Mouse (Mus musculus) heart, embryonic 12.5 days (tissue): Measurements from ENCODE around the gene Ctnnbl1. TPM values are rescaled to one million over a fixed set of nuclear protein-coding genes. Genes with fewer than 3 reads are reported as not detected.

Experiments
- ATAC-seq: fragments of 200-750 bp; cut with Nextera tagmentation; 2 replicates; pipeline ENCODE4 v1.8.0; 2017; ENCODE audit warnings: moderate TSS enrichment, moderate library complexity; ENCODE audit not compliant: insufficient number of reproducible peaks, low FRiP score
- H3K27ac ChIP-seq: fragments of 300-500 bp; sonication (generic); 2 replicates; pipeline ENCODE4 v1.5.1; 2016; ENCODE audit warnings: mild to moderate bottlenecking, moderate library complexity; ENCODE audit not compliant: poor library complexity, severe bottlenecking
- H3K27me3 ChIP-seq: fragments of 300-500 bp; sonication (generic); replicated peaks from 2 replicates; pipeline ENCODE4 v1.6.1; 2016; ENCODE audit warnings: mild to moderate bottlenecking, moderate library complexity
- H3K36me3 ChIP-seq: fragments of 300-500 bp; sonication (generic); 2 replicates; pipeline ENCODE4 v1.6.1; 2016; ENCODE audit warnings: mild to moderate bottlenecking, moderate library complexity
- H3K4me1 ChIP-seq: fragments of 300-500 bp; sonication (generic); replicated peaks from 2 replicates; pipeline ENCODE4 v1.6.1; 2016; ENCODE audit warnings: mild to moderate bottlenecking
- H3K4me2 ChIP-seq: fragments of 300-500 bp; sonication (generic); 2 replicates; pipeline ENCODE4 v1.6.1; 2016; ENCODE audit warnings: mild to moderate bottlenecking, moderate library complexity
- H3K4me3 ChIP-seq: fragments of 300-500 bp; sonication (generic); 2 replicates; pipeline ENCODE4 v1.5.1; 2016; ENCODE audit warnings: mild to moderate bottlenecking
- H3K9ac ChIP-seq: fragments of 300-500 bp; sonication (generic); 2 replicates; pipeline ENCODE4 v1.6.1; 2016; ENCODE audit warnings: mild to moderate bottlenecking, moderate library complexity
- H3K9me3 ChIP-seq: fragments of 300-500 bp; sonication (generic); replicated peaks from 2 replicates; pipeline ENCODE4 v1.6.1; 2016; ENCODE audit warnings: mild to moderate bottlenecking, moderate library complexity
- WGBS: fragments of 180-500 bp; shearing (Covaris S2); methylation state at CpG from one replicate; pipeline ENCODE4 v1.1.7; 2016; 5-methylcytosine and 5-hydroxymethylcytosine counted together
- polyA plus RNA-seq: library from polyadenylated mRNA; unstranded; fragments of >200 nt; fragmentation: Nextera tagmentation; extraction: Ambion mirVana; gene quantifications from 2 replicates; pipeline ENCODE4 v1.2.1, GENCODE M21; 2016

Gene Ctnnbl1
- polyA plus RNA-seq, 1 experiment from 2014 or later: 33.0 TPM

GRCm38 (mm10) chr2:157921551-157921950 lies 184.3 kb downstream of the Ctnnbl1 start:
- 0 out of 2 replicates have a peak, but pooled peaks have one; percentile 11 for ATAC-seq
- Histone ChIP-seq H3K36me3 (no peaks in the 10 kb centered on the region), H3K4me1 (no peaks in the 10 kb centered on the region; the same call in 1 of the 2 replicates), H3K27me3 (peaks cover 97% of the 10 kb centered on the region), H3K9me3 (no peaks in the 10 kb centered on the region), H3K4me3 (no peak overlapping the region), H3K9ac (no peak overlapping the region), H3K27ac (no peak overlapping the region), H3K4me2 (no peak overlapping the region)
- 61% methylated on average over 7 of the region's 7 CpGs for WGBS

- no peaks in the 10 kb centered on the region for H3K9me3 ChIP-seq
- no peak for ATAC-seq
- H3K4me1 ChIP-seq: no peaks in the 10 kb centered on the region; the same call in 1 of the 2 replicates
- WGBS: 9% methylated on average over 7 of the region's 7 CpGs
- H3K4me2 ChIP-seq: no peak overlapping the region
- no peak overlapping the region for H3K9ac ChIP-seq
- H3K4me3 ChIP-seq: no peak overlapping the region
- H3K27me3 ChIP-seq: peaks cover 96% of the 10 kb centered on the region
- H3K27ac ChIP-seq: no peak overlapping the region
- H3K36me3 ChIP-seq: no peaks in the 10 kb centered on the region
Measured at GRCm38 (mm10) chr2:157923406-157923805, 186.2 kb downstream of the Ctnnbl1 start.

- Histone ChIP-seq H3K9me3 (no peaks in the 10 kb centered on the region), H3K4me2 (no peak overlapping the region), H3K27me3 (peaks cover 94% of the 10 kb centered on the region), H3K4me1 (no peaks in the 10 kb centered on the region; the same call in 1 of the 2 replicates), H3K9ac (no peak overlapping the region), H3K27ac (no peak overlapping the region), H3K4me3 (no peak overlapping the region), H3K36me3 (no peaks in the 10 kb centered on the region)
- 58% methylated on average over 5 of the region's 5 CpGs for WGBS
- no peak for ATAC-seq
Measured at GRCm38 (mm10) chr2:157924504-157924903, 187.3 kb downstream of the Ctnnbl1 start.

GRCm38 (mm10) chr2:157926502-157926901 lies 189.3 kb downstream of the Ctnnbl1 start:
- no peak for ATAC-seq
- H3K9ac ChIP-seq: no peak overlapping the region
- no peak overlapping the region for H3K4me3 ChIP-seq
- no peak overlapping the region for H3K27ac ChIP-seq
- H3K36me3 ChIP-seq: no peaks in the 10 kb centered on the region
- H3K4me1 ChIP-seq: no peaks in the 10 kb centered on the region; the same call in 1 of the 2 replicates
- 67% methylated on average over 7 of the region's 7 CpGs for WGBS
- no peaks in the 10 kb centered on the region for H3K9me3 ChIP-seq
- H3K4me2 ChIP-seq: no peak overlapping the region
- H3K27me3 ChIP-seq: peaks cover 86% of the 10 kb centered on the region

- Histone ChIP-seq H3K9me3 (no peaks in the 10 kb centered on the region), H3K4me2 (no peak overlapping the region), H3K36me3 (no peaks in the 10 kb centered on the region), H3K27ac (no peak overlapping the region), H3K9ac (no peak overlapping the region), H3K4me1 (no peaks in the 10 kb centered on the region; the same call in 1 of the 2 replicates), H3K4me3 (no peak overlapping the region), H3K27me3 (peaks cover 82% of the 10 kb centered on the region)
- no peak for ATAC-seq
- 69% methylated on average over 3 of the region's 3 CpGs for WGBS
Measured at GRCm38 (mm10) chr2:157926927-157927326, 189.7 kb downstream of the Ctnnbl1 start.

- H3K9ac ChIP-seq: no peak overlapping the region
- H3K27me3 ChIP-seq: peaks cover 77% of the 10 kb centered on the region
- H3K4me2 ChIP-seq: no peak overlapping the region
- H3K4me1 ChIP-seq: no peaks in the 10 kb centered on the region; the same call in 1 of the 2 replicates
- no peaks in the 10 kb centered on the region for H3K9me3 ChIP-seq
- 51% methylated on average over 20 of the region's 20 CpGs for WGBS
- no peak overlapping the region for H3K27ac ChIP-seq
- no peak for ATAC-seq
- no peak overlapping the region for H3K4me3 ChIP-seq
- H3K36me3 ChIP-seq: no peaks in the 10 kb centered on the region
Measured at GRCm38 (mm10) chr2:157927397-157927796, 190.2 kb downstream of the Ctnnbl1 start.

- H3K27ac ChIP-seq: no peak overlapping the region
- H3K9me3 ChIP-seq: no peaks in the 10 kb centered on the region
- no peak overlapping the region for H3K4me3 ChIP-seq
- H3K9ac ChIP-seq: no peak overlapping the region
- H3K4me2 ChIP-seq: no peak overlapping the region
- 16% methylated on average over 2 of the region's 2 CpGs for WGBS
- H3K27me3 ChIP-seq: peaks cover 73% of the 10 kb centered on the region
- no peaks in the 10 kb centered on the region for H3K36me3 ChIP-seq
- no peaks in the 10 kb centered on the region; the same call in 1 of the 2 replicates for H3K4me1 ChIP-seq
- no peak for ATAC-seq
Measured at GRCm38 (mm10) chr2:157927815-157928214, 190.6 kb downstream of the Ctnnbl1 start.

- no peak for ATAC-seq
- no peak overlapping the region for H3K9ac ChIP-seq
- no peaks in the 10 kb centered on the region for H3K36me3 ChIP-seq
- WGBS: 68% methylated on average over 4 of the region's 4 CpGs
- no peak overlapping the region for H3K4me3 ChIP-seq
- 0 out of 2 replicates have a peak, but pooled peaks cover 3% of the 10 kb centered on the region for H3K4me1 ChIP-seq
- H3K27ac ChIP-seq: no peak overlapping the region
- peaks cover 50% of the 10 kb centered on the region for H3K27me3 ChIP-seq
- no peak overlapping the region for H3K4me2 ChIP-seq
- H3K9me3 ChIP-seq: 0 out of 2 replicates have a peak, but pooled peaks cover 3% of the 10 kb centered on the region
Measured at GRCm38 (mm10) chr2:157932655-157933054, 195.5 kb downstream of the Ctnnbl1 start.

- Histone ChIP-seq H3K9me3 (0 out of 2 replicates have a peak, but pooled peaks cover 3% of the 10 kb centered on the region), H3K4me2 (no peak overlapping the region), H3K4me3 (no peak overlapping the region), H3K27ac (no peak overlapping the region), H3K27me3 (peaks cover 57% of the 10 kb centered on the region), H3K9ac (no peak overlapping the region), H3K4me1 (peaks cover 4% of the 10 kb centered on the region), H3K36me3 (no peaks in the 10 kb centered on the region)
- WGBS: 37% methylated on average over 11 of the region's 11 CpGs
- ATAC-seq: no peak
Measured at GRCm38 (mm10) chr2:157935444-157936171, 198.4 kb downstream of the Ctnnbl1 start.

- no peak overlapping the region for H3K27ac ChIP-seq
- H3K27me3 ChIP-seq: peaks cover 66% of the 10 kb centered on the region
- H3K4me2 ChIP-seq: no peak overlapping the region
- H3K36me3 ChIP-seq: no peaks in the 10 kb centered on the region
- WGBS: 77% methylated on average over 4 of the region's 4 CpGs
- H3K9me3 ChIP-seq: 0 out of 2 replicates have a peak, but pooled peaks cover 3% of the 10 kb centered on the region
- ATAC-seq: no peak
- H3K4me1 ChIP-seq: peaks cover 13% of the 10 kb centered on the region
- H3K9ac ChIP-seq: no peak overlapping the region
- no peak overlapping the region for H3K4me3 ChIP-seq
Measured at GRCm38 (mm10) chr2:157936676-157937075, 199.5 kb downstream of the Ctnnbl1 start.

- Histone ChIP-seq H3K4me2 (peak overlapping the region; percentile 60), H3K27ac (no peak overlapping the region), H3K9ac (peak overlapping the region; percentile 48; the same call in 1 of the 2 replicates), H3K36me3 (no peaks in the 10 kb centered on the region), H3K27me3 (peaks cover 68% of the 10 kb centered on the region), H3K4me1 (peaks cover 23% of the 10 kb centered on the region), H3K9me3 (0 out of 2 replicates have a peak, but pooled peaks cover 3% of the 10 kb centered on the region), H3K4me3 (peak overlapping the region; percentile 26)
- 6% methylated on average over 18 of the region's 18 CpGs for WGBS
- ATAC-seq: no peak
Measured at GRCm38 (mm10) chr2:157940586-157941185, 203.5 kb downstream of the Ctnnbl1 start.
